Mouse (Mus musculus) mouse embryonic stem cell (cell line): ENCODE measurements around the gene Foxc2.

Source experiments
- in situ Hi-C, 2 experiments: fragments of 300-500 bp; cut with MboI; formaldehyde crosslinking; loops; 1 replicate in 1 of 2; 3 replicates in 1 of 2; pipeline ENCODE4 v1.14.3; 2019 to 2020; ENCODE audit warnings: low sequenced_read_pairs in 2 of 2, low pct_unique_long_range_greater_than_20kb in 1 of 2, mixed read lengths in 1 of 2; ENCODE audit not compliant: unreplicated experiment in 1 of 2

Gene Foxc2

DNA sequence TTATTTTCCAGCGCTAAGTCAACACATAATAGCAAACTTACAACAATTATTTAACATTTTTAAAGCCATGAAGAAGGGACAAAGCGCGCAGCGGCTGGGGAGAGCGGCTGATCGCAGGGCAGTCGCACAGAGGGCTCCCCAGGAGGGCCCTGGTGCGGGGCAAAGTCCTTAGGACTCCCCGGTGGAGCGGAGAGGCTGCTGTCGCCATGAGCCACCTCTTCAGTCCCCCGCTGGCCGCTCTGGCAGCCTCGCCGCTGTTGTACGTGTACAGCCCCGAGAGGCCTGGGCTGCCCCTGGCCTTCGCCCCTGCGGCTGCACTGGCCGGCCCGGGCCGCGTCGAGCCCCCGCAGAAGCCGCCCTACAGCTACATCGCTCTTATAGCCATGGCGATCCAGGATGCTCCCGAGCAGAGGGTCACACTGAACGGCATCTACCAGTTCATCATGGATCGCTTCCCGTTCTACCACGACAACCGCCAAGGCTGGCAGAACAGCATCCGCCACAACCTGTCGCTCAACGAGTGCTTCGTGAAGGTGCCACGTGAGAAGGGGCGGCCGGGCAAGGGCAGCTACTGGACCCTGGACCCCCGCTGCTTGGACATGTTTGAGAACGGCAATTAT lies 11.9 kb downstream of the Foxc2 start, which contains the start of gene Foxl1:
Foxl1 (plus strand) TSS at position 185 of the 620 bp plus-strand sequence.
- in situ Hi-C loops = loop anchor here in 1 of 2 experiments (25.0 kb wide), 1 partner anchor 609 kb away; the partner anchor contains the start of gene Jph3

DNA sequence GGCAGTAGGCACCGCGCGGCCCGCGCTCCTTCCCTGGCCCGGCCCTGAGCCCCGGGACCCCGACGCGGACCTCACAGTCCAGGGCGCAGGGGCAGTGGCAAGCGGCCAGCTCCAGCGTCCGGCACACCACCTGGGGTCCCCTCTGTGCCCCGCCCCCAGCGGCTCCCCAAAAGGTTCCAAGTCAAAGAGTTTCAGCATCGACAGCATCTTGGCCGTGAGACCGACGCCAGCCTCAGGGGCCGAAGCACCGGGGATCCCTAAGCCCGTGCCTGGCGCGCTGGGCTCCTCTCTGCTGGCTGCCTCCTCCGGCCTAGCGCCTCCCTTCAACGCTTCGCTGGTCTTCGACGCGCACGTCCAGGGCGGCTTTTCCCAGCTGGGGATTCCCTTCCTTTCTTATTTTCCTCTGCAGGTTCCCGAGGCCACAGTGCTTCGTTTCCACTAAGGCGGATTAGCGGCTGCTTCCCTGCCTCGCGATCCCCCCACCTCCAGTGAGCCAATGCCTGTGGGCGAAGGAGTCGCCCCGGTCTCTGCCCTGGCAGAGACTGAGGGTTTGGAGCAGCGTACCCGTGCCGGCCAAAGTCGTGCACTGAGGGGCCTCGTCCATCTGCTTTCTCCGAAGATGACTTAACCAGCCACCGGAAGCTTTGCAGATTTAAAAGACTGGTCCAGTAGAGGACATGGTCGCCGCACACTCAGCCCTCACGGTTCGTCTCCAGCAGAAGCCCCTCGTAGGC lies 12.7 kb downstream of the Foxc2 start:
- in situ Hi-C loops = loop anchor here in 1 of 2 experiments (25.0 kb wide), 1 partner anchor 609 kb away; the partner anchor contains the start of gene Jph3

DNA sequence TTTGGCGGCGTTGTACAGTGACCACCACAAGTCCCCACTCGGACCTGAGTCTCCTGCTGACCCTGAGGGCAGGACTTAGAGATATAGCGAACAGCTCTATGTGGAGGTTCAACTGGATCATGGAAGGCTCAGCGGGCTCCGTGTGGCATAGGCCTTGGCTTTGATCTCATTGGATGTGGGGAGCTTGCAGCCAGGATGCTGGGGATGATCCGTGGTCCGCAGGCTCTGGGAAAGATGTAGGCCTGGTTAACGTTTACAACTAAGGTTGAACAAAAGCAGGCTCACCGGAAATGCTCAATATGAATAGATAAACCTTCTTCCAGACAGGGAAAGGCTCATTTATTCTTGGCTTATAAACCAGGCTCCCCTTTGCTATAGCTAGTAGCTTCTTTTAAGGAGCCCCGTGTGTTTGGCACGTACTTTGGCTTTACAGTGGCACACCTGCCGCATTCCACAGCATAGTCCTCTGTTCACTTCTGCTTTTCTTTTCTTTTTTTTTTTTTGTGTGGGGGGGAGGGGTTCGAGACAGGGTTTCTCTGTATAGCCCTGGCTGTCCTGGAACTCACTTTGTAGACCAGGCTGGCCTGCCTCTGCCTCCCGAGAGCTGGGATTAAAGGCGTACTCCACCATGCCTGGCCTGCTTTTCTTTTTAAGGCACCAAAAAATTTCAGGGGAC lies 13.4 kb downstream of the Foxc2 start:
- in situ Hi-C loops = loop anchor here in 1 of 2 experiments (25.0 kb wide), 1 partner anchor 608 kb away; the partner anchor contains the start of gene Jph3

DNA sequence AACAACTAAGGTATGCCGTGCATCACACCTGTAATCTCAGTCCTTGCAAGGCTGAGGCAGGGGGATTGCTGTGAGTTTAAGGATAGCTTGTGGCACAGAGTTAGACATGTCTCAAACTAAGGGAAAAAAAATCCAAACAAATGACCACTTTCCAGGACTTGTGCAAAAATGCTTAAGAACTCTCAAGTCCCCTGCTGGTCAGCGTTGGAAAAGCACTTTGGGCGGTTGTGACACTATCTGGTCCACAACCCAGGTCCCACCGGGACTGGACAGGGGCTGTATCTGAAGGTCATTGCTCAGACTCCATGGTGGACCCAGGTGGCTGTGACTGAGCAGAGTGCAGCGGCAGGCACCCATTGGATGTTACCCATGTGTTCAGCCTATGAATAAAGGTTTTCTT lies 14.6 kb downstream of the Foxc2 start:
- in situ Hi-C loops = loop anchor here in 1 of 2 experiments (25.0 kb wide), 1 partner anchor 607 kb away; the partner anchor contains the start of gene Jph3

DNA sequence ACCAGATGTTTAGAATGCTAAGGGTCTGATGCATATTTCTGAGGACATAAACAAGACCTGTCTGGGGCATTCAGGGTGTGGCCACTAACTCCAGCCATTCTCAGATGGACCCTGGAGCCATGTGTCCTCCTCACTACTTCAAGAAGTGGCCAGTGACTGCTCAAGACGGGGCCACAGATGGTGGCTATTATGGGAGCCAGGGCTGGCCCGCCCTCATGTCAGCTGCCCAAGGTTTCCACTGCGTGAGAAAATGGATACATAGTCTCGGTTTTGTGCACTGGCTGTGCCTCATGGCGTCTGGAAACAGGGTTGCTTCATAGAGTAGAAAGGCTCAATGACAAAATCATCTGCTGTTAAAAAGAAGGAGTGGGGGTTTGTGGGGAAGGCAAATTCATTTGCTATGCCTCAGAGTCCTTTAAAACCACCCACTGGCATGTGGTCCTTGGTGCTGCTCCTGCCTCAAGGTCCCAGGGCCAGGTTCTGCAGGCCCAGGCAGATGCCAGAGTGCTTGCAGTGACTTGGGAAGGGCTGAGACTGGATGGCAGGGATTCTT lies 17.1 kb downstream of the Foxc2 start:
- in situ Hi-C loops = loop anchor here in 1 of 2 experiments (25.0 kb wide), 1 partner anchor 604 kb away; the partner anchor contains the start of gene Jph3

DNA sequence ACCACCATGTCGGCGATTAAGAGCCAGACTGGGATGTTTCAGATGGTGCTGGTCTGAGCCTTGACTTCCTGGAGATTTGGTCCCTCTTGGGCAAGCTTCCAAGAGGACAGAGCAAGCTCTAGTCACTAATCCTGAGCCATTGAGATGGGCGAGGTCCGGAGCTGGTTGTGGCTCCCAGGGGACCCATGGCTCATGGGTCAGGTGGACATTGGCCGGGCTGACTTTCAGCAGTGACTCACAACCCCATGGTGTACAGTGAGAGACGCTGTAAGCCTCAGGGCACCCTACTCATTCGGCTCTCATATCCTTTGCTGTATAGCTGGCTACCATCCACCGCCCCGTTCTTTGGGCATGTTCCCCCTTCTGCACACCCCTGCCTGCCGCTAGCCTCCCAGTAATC lies 18.1 kb downstream of the Foxc2 start:
- in situ Hi-C loops = loop anchor here in 1 of 2 experiments (25.0 kb wide), 1 partner anchor 603 kb away; the partner anchor contains the start of gene Jph3

DNA sequence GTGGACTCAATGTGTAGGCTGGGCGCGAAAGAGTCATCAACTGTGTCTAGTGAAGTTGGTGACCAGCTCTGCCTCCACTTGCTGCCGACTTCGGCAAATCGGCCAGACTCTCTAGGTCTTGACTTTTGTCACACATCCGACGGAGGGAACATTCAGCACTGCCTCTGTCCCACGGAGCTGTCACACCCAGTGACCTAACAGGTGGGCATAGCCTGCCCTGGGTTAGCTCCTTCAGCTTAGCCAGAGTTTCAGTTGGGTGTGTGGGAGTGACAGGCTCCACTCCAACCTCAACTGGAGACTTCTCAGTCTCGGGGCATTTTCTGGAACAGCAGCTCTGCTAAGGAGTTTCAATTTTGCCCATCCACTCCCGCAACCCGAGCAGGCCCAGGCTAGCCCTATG lies 18.5 kb downstream of the Foxc2 start:
- in situ Hi-C loops = loop anchor here in 1 of 2 experiments (25.0 kb wide), 1 partner anchor 603 kb away; the partner anchor contains the start of gene Jph3

DNA sequence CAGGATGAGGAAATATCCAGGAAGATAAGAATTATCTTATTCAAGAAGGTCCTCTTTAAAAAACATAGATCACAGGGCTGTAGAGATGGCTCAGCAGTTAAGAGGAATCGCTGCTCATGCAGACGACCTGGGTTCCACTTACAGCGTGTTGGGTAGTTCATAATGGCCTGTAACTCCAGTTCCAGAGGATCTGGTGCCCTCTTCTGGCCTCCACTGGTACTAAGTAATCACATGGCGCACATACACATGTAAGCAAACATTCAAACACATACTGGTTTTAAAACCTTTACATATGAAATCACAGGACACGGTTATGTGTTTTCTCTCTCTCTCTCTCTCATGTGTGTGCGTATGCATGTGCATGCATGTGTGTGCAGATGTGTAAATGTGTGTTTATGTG lies 20.9 kb downstream of the Foxc2 start:
- in situ Hi-C loops = loop anchor here in 1 of 2 experiments (25.0 kb wide), 1 partner anchor 600 kb away; the partner anchor contains the start of gene Jph3

DNA sequence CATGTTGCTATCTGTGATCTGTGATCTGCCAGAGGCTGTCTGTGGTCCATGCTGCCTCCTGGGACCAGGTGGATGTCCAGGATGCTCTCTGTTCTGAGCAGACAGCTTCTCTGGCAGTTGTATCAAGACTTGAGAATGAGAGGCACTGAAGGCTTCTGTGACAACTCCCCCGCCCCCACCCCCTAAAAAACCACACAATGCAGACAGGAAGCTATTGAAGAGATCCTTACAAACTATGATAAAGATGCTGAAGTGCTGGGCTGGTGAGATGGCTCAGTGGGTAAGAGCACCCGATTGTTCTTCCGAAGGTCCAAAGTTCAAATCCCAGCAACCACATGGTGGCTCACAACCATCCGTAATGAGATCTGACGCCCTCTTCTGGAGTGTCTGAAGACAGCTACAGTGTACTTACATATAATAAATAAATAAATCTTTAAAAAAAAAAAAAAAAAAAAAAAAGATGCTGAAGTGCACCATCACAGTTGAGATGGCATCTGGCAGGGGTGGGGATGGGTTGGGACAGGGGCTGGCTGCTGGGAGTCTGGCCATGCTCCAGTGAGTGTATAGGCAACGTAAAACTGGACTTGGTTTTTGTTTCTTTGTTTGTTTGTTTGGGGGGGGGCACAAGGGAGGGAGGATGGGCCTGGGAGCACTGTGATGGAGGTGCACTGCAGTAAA lies 29.6 kb downstream of the Foxc2 start:
- in situ Hi-C loops = loop anchor here in 1 of 2 experiments (25.0 kb wide), 1 partner anchor 592 kb away; the partner anchor contains the start of gene Jph3

DNA sequence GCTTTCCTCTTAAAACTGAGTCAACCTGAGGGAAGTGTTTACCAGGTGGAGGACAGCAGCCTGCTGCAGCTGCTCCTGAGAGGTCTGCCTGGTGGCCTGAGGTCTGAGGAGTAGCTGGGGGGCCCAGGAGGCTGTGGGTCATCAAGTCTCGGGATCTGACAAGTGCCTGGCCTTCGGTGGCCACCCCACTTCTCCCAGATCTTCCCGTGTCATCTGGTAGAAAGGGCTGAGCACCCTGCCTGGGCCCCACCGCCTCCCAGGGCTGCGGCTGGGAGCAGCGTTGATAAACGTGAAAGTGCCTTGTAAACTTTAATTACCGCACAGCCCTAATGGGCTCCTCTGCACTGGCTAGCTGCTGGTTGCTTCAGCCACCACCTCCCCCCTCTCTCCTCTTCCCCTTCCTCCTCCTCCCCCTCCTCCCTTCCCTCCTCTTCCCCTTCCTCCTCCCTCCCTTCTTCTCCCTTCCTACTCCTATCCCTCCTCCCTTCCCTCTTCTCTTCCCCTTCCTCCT lies 32.7 kb downstream of the Foxc2 start:
- in situ Hi-C loops = loop anchor here in 1 of 2 experiments (25.0 kb wide), 1 partner anchor 589 kb away; the partner anchor contains the start of gene Jph3

DNA sequence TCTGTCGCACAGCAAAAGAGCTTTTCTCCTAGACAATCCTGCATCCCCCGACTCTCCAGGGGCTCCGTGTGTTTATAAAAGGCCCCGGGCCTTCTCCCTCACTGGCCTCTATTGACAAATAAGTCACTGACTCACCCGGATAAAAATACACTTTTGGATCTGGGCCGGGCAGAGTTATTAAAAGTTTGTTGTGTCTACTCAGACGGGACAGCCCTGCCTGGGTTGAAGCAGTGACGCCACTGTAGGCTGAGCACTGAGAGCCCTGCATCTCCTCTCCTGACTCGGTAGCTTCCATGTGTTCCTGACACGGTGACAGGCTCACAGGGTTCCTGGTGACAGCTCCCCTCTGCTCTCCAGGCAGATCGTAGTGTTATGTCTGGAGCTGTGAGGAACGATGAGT lies 36.4 kb downstream of the Foxc2 start:
- in situ Hi-C loops = no loop called here

DNA sequence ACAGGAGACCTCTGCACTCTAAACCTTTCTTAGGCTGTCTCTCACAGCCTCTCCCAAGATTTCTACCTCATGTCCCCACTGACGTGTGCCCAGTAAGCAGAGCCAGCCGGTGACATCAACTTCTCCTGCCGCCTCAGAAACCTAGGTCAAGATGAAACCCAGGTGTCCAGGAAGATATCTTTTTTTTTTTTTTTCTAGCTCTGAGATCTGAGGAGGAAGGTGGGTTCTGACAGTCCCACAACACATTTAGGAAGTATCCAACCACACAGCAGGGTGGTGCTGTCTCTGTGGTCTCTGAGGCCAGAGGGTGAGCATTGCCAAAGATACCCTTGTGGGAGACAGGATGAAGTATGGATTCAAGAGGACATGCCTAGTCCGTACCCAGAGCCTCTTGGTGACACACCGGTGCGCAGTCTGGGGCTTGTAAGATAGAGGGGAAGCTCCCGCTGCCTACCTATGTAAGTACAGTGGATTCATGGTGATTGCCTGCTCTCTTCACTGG lies 41.1 kb downstream of the Foxc2 start:
- in situ Hi-C loops = no loop called here

DNA sequence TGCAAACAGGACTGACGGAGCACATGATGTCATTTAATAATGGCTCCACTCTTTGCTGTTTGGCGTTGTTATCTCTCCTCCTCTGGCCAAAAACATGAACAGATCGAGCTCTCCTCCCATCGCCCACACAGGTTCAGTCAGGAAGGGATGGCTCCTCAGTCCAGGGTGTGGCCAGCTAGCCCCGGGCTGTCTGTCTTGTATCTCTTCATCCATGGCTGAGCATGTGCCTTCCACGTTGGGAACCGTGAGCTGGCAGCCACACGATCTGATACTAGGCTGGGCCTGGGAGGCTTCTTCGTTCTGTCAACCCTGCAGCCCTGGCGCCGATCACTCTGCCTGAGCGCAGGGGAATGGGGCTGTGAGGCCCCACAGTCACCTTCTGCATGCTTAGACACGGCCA lies 42.8 kb downstream of the Foxc2 start:
- in situ Hi-C loops = no loop called here

DNA sequence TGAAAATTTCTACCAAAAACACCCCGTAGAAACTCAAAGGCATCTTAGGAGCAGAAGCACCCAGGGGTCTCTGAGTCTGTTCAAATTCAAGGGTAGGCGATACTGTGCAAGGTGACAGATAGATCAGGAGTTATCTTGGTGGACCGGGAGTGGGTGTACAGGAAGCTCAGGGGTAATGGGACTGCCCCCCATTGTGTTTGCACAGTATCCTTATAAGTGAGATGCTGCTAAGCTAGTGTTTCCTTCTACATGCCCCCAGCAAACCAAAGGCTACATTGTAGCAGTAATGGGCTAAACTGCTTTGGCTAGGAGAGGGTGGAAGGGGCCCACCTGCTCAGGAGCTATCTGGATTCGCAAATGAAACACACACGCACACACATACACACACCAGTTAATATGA lies 45.5 kb downstream of the Foxc2 start:
- in situ Hi-C loops = no loop called here

DNA sequence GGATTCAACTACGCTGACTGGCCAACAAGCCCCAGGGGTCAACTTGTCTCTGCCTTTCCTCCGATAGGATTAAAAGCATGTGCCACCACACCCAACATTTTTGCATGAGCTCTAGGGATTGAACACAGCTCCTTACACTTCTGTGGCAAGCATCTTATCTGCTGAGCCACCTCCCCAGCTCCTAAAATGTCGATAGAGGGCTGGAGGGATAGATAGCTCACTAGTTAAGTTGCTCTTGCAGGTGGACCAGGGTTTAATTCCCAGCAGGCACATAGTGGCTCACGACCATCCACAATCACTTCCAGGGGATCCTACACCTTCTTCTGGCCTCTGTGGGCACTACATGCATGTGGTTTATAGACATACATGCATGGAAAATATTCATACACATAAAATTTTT lies 46.4 kb downstream of the Foxc2 start:
- in situ Hi-C loops = no loop called here

DNA sequence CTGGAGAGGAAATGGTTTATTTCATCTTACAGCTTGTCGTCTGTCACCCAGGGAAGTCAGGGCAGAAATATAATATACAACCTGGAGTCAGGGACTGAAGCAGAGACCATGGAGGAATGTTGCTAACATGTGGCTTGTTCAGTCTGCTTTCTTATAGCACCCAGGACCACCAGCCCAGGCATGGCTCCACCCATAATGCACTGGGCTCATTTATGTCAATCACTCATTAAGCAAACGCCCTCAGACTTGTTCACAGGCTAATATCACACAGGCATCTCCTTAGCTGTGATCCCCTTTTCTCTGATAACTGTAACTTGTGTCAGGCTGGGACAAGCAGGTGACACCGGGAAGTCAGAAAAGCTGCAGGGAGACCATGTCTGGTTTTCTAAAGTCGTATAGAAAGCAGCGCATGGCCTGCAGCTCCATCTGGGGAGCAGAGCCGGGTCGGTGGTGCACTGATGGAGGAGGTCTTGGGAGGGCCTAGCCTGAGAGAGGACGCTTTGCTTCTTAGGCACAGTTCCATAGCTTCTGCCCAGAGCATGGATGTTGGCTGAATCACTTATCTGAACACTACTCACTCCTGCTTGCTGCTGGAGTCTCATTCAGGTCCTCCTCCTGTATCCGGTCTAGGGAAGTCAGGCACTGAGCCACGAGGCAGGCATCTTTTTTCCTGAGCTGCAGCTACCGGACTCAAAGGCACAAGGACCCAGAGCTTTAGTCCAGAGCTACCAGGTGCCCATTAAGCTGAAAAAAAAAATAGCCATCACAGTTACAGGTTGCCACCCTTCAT lies 47.1 kb downstream of the Foxc2 start:
- in situ Hi-C loops = no loop called here

DNA sequence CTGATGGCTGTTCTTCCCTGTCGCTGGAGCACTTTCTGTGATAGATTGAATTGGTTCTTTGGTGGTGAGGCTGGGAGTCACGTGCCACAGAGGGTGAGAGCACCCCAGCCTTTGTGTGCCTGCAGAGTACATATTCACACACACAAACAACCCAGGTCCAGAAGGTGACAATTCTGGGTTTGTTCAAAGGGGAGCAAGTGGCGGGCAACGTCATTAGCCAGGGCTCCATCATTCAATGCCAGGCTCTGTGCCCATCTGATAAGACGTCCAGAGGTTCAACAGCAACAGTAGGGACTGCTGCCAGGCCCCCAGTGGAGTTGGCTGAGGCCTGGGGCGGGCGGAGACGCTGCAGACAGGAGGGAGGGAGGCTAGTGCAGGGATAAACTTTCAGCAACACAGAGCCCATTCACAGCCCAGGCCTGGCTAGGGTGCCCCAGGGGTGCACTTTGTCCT lies 48.1 kb downstream of the Foxc2 start:
- in situ Hi-C loops = no loop called here
